Mouse (Mus musculus) spleen, adult 18-20 months (tissue): ENCODE measurements at regions not wholly inside any gene's neighbourhood (a gene's known extent, or its start where the extent isn't known, plus 50 kb on each side); places are given as distances from the start of the nearest gene placed in this dataset.

Experiments used
- DNase-seq, 2 experiments: peaks; one replicate each; pipeline ENCODE4 v3.0.0; 2022; ENCODE audit warnings: mixed read lengths in 2 of 2

DNA sequence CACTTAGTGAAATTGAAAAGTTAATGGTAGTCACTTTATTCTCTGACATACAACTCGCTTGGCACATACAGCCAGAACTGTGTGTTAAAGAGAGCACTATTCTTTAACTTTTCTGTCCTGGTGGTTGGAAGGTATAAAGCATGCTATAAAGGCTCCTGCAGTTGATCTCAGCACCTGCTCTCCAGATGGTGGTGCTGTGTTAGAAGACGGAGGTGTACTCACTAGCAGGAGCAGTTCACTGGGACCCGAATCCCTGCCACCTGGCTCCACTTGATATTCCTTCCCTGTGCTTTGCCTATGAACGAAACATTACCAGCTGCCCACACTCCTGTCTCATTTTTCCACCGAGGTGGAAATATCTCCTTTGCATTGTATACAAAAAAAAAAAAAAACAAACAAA is 373.2 kb upstream of the Adamts16 start:
- DNase-seq: no peak

GRCm38 (mm10) chr13:71211363-71211762 is 369.8 kb upstream of the Adamts16 start:
- no peak for DNase-seq

GRCm38 (mm10) chr13:71210658-71211251 is 369.1 kb upstream of the Adamts16 start:
- DNase-seq: no peak

GRCm38 (mm10) chr13:71205708-71206107 is 364.1 kb upstream of the Adamts16 start:
- DNase-seq: no peak

GRCm38 (mm10) chr13:71200656-71201055 is 359.0 kb upstream of the Adamts16 start:
- DNase-seq: no peak

GRCm38 (mm10) chr13:71195675-71196074 is 354.1 kb upstream of the Adamts16 start:
- DNase-seq: no peak

DNA sequence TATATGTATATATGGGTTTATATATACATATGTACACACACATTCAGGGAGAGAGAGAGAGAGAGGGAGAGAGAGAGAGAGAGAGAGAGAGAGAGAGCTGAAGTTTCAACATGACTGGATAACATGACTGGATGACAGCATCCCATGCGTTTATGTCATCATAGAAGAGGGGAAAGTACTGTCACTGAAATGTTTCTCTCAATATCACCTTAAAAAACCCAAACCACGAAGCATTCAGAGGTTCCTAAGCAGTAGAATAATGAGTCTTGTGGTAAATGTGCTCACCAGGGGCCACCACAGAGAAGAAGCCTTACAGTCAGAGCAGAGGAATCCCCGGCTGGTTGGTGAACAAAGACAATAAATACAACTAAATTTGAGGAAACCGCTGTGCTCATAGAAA is 342.9 kb upstream of the Adamts16 start:
- no peak for DNase-seq

DNA sequence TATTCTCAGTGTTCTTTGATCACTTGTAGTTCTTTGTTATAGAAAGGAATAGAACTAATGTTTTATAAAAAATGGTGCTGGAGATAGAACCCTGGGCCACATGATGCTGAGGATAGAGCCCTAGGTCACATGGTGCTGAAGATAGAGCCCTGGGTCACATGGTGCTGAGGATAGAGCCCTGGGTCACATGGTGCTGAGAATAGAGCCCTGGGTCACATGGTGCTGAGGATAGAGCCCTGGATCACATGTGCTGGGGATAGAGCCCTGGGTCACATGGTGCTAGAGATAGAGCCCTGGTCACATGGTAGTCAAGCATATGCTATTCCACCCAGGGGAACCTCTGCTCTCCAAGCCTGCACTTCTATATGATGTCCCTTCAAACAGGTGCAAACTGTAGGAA is 337.5 kb upstream of the Adamts16 start:
- DNase-seq: no peak

DNA sequence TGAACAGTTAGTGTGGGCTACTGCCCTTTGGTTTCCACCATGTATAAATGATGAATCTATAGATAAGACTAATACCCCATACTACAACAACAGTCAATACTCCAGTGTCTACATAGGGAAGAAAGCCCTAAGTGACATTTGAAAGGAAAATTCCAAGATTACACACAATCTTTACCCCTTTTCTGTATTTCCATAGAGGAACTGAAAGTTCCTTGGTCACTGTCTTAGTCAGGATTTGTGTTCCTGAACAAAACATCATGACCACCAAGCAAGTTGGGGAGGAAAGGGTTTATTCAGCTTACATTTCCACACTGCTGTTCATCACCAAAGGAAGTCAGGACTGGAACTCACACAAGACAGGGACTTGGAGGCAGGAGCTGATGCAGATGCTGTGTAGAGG is 332.7 kb upstream of the Adamts16 start:
- no peak for DNase-seq

DNA sequence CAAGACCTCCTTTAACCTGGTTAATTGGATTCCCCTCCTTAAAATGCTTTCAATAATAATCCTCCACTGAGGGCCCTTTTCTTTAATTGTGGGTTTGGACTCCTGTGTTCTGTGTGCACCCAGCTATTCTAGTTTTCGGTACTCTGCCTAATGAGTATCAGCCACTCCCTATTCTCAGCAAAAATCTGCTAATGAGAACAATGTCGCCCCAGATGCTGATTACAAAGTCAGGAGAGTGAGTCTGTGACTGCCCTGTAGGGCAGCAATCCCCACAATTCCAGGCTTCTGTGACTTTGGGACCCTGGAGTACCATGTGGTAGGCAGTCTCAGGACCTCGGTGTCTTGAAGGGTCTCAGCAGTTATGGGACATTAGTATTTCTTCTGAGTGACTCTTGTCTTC is 324.6 kb upstream of the Adamts16 start:
- no peak for DNase-seq

DNA sequence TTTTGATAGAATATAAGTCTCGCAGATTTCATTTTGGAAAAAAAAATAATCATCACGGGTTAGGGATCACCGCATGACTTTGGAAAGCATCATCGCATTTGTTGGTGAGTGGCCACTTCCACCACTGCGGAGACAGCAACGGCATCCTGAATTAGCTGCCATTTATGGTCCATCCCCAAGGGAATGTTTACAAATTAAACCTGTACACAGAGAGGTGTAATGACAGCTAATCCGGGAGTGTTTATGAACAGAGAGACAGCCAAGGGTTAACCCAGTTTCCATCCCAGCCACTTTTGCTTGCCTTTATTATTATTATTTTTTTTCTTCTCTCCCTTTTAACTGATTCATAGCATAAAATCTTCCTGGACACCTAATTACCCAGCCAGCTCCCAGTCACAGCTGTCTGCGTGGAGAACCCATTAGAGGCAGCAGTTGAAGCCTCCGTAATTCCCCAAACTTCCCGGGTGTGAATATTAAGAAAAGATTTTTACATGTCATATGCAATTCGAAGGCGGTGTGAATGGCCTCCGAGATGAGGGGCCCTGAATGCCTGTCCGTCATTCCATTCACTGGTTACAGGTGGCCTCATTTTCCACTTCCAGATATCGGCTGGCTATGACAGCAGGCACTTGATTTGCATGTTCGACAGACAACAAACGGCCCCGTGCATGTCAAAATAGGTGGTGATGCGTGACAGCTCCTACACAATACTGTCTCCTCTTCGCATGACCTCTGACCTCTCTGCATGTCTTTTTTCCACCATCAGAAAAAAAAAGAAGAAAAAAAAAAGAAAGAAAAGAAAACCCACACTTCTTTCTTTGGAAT is 323.7 kb upstream of the Adamts16 start:
- no peak for DNase-seq

DNA sequence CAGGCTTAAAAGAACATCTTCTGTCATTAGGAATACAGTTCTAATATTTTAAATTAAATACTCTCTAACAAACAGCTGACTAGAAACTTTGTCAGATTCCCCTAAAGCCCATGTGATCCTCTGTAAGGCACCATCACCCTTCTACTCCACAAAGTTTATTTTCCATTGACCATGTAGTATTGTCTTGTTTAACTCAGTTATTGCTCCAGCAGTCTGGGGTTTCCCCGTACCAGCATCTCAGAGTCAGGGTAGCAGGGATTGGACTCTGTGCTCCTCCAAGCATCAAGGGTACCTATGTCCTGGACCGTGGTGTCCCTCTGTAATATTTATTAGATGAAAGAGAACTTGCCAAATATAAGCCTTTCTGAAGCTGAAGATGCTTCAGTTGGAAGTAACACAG is 322.4 kb upstream of the Adamts16 start:
- no peak for DNase-seq

DNA sequence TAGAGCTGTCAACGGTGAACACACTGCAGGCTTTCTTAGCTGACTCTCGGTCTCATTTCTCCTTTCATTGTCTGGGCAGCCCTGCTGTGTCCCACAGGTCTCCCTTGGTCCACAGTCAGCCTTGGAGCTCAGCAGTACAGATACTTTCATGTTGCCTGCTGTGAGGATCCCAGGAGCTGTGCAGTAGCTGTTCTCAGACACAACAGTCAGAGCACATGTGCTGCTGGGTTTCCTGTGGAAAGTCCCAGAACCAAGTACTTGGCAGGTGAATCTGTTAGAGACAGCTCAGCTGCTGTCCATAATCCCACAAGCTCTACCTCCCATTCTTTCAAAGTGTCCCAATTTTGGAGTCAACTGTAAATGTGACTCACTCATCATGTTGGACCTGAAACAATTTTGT is 321.3 kb upstream of the Adamts16 start:
- DNase-seq: no peak

DNA sequence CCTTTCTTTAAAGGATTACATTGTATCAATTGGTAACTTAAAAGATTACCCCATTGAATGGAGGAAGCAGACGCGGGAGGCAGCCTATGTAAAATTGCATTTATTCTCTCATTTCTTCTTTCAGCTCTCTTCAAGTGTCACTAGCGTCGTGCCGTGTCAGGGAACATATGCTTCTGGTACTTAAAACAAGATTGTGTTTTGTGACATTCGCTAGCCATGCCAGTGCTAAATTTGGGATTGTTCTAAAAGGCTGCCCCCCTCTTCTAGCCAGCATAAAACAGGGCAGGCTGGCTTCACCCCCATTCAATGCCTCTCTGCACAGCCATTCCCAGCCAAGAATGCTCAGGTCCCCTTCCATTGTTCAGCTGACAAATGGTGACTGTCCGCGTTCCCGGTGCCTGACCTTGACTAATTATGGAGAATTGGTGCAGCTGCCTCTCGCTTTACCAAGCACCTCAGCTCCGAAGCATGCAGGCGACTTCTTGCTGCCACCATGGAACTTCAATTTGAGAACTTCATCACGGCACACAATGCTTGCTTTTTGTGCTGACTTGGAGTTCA is 316.8 kb upstream of the Adamts16 start:
- no peak for DNase-seq

GRCm38 (mm10) chr13:71157656-71158299 is 316.2 kb upstream of the Adamts16 start:
- no peak for DNase-seq

DNA sequence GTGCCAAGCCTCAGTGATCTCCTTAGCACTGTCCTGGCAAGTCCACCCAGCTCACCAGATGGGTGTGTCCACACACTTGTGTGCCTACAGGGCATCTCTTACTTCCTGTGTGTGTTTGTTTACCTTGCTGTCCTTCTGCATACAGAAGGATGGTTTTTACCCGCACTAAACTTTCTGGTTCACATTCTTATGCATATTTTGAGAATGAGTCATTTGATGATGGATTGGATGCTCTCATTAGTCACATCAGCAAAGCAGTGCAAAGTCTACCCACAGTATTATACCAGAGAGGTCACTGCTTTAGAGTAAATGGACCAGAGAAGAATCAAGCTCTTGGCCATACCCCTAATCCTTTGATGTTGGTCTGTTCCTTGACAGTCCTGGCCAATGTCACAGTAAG is 308.5 kb upstream of the Adamts16 start:
- DNase-seq: no peak

DNA sequence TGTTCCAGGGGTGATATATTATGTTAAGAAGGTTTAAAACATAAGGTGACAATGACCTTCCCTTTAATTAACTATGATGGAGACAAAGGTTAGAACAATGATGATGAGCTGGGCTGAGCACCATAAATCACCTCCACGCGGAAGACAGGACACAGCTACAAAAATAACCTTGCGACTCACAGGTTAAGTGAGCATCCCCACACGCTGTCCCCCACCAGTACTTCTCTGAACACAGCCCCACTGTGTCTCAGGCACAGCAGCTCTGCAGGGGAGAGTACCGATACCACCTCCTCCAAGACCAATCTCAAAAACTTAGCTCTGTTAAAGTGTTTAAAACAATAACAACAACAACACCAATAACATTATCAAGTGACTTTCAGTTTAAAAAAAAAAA is 307.7 kb upstream of the Adamts16 start:
- no peak for DNase-seq

DNA sequence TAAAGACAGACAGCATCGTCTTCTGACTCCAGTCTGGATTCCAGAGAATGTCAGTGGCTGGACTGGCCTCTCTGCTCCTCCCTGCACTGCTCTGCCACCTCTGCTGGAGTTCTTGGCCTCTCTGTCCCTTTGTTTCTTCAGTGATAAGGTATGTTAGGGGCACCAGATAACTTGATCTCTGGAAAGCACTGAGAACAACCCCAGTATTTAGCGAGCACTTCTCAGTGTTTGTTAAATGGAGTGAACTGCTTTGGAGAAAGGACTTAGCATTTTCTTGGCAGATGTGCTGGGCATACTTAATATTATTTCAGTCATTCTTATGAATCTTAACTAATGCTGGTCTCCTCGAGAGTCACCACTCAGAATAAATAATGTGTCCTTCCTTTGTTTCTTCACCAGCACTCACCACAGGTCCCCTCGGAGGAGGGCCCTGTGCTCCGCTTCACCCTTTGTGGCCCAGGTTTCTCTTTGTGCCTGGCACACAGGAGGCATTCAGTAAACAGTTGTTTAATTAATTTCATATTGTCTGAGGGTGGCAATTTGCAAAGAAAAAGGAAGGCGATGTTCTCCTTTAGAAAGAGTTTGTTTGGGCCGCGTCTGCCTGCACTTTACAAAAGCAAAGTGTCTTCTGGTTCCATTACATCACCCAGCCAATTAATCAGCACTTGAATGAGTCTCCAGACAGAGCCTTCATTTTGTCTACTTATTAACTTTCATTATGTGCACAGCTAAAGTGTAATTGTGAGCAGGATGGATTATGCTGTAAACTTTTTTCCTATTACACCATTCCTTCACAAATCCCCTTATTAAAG is 307.1 kb upstream of the Adamts16 start:
- DNase-seq: no peak

DNA sequence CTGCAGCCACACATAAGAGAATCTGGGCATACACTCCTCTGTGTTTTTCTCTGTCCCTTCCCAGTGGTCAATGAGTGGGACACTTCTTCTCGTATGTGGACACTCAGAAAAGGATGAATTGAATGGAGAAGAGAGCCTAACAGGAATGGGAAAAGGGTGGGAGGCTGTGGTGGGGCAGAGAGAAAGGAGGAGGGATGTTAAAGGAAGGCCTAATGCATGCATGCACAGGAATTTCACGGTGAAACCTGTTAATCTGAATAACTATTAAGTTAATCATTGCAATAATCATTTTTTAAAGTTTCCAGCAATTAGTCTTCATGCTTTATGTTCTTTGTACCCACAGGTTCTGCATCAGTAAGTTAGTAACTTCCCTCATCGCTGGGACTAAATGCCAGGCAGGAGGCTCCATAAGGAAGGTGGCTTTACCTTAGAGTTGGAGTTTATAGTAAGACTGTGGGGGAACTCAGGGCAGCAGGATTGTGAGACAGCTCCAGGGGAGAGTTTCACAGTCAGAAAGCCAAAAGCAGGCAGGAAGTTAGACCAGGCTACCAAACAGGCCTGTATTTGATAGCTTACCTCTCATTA is 305.3 kb upstream of the Adamts16 start:
- DNase-seq: no peak

DNA sequence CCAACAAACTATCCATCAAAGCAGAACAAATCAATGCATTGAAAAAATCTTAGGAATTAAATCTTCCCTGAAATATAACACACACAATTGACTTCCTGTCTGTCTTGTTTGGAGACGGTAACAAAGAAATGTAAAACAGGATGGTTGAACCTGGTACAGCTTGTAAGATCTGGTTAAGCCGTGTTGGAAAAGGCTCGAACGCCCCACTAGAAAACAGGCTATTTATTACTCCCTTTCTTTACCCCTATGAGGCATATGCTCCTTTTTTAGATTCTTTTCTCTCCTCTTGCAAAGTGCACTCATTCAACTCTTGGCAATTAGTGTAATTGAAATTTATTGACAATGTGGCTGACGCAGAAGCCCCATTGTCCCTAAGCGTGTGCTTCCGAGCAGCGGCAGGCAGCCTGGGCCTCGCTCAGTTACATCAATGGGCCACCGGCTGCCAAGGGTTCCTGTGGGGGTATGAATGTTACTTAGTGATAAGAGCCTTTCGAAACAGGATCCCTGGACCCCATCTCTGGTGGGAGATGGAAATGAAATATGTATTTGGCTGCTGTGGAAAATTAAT is 297.2 kb upstream of the Adamts16 start:
- no peak for DNase-seq

GRCm38 (mm10) chr13:71135940-71136632 is 294.5 kb upstream of the Adamts16 start:
- DNase-seq: no peak

DNA sequence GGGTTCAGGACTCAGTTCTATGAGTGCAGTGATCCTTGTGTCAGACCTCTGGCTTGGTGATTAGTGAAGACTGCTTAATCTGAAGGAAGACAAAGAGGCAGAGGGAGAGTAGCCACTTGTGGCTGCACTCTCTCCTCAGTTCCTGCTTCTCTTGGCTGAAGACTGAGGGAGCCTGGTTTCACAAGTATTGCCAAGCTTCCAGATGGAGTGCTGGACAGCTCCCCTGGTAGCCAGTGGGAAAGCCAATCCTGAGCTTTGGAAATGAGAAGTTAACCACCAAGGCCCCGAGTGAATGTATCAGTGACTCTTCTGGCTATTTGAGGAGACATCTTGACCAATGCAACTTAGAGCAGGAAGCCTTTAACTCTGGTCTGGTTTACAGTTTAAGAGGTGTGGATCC is 279.9 kb upstream of the Adamts16 start:
- DNase-seq: no peak
